Mouse (Mus musculus): ENCODE measurements around the gene Hhip.

GRCm38 (mm10) chr8:80055094-80055493 is 2.7 kb downstream of the Hhip start:
- TF ChIP-seq EP300 (IDR thresholded peaks at IDR 0.05; ENCODE audit: low read depth): no peak
- no peak for TF ChIP-seq CTCF (IDR thresholded peaks at IDR 0.05; ENCODE audit: low read depth)
